Mouse (Mus musculus) intestine, embryonic 16.5 days (tissue): ENCODE data around the gene Cdc37. TPM values are rescaled to one million over a fixed set of nuclear protein-coding genes. Genes with fewer than 3 reads are reported as not detected.

ENCODE experiments used
- ATAC-seq: fragments of 200-750 bp; cut with Nextera tagmentation; 2 replicates; pipeline ENCODE4 v1.8.0; 2017; ENCODE audit warnings: moderate TSS enrichment, moderate library complexity
- H3K27ac ChIP-seq: fragments of 300-500 bp; sonication (generic); 2 replicates; pipeline ENCODE4 v1.5.1; 2014; ENCODE audit warnings: mild to moderate bottlenecking, low read length
- H3K27me3 ChIP-seq: fragments of 300-500 bp; sonication (generic); replicated peaks from 2 replicates; pipeline ENCODE4 v1.6.1; 2014; ENCODE audit warnings: low read length, control low read depth, mixed read lengths; ENCODE audit not compliant: control insufficient read depth, insufficient read depth
- H3K36me3 ChIP-seq: fragments of 300-500 bp; sonication (generic); 2 replicates; pipeline ENCODE4 v1.6.1; 2014; ENCODE audit warnings: low read length, control low read depth; ENCODE audit not compliant: control insufficient read depth, insufficient read depth
- H3K4me1 ChIP-seq: fragments of 300-500 bp; sonication (generic); 2 replicates; pipeline ENCODE4 v1.6.1; 2014; ENCODE audit warnings: low read length, control low read depth, mixed read lengths; ENCODE audit not compliant: control insufficient read depth, insufficient read depth
- H3K4me2 ChIP-seq: fragments of 300-500 bp; sonication (generic); 2 replicates; pipeline ENCODE4 v1.6.1; 2014; ENCODE audit warnings: low read depth, low read length, control low read depth
- H3K4me3 ChIP-seq: fragments of 300-500 bp; sonication (generic); 2 replicates; pipeline ENCODE4 v1.5.1; 2014; ENCODE audit warnings: mild to moderate bottlenecking, low read length
- H3K9ac ChIP-seq: fragments of 300-500 bp; sonication (generic); 2 replicates; pipeline ENCODE4 v1.6.1; 2014; ENCODE audit warnings: low read depth, low read length
- H3K9me3 ChIP-seq: fragments of 300-500 bp; sonication (generic); 2 replicates; pipeline ENCODE4 v1.6.1; 2016; ENCODE audit warnings: low read length, control low read depth; ENCODE audit not compliant: control insufficient read depth
- WGBS: fragments of 180-500 bp; shearing (Covaris S2); extraction: QIAGEN DNeasy Blood & Tissue Kit; methylation state at CpG from one replicate; pipeline ENCODE4 v1.1.7; 2014; 5-methylcytosine and 5-hydroxymethylcytosine counted together
- polyA plus RNA-seq: library from polyadenylated mRNA; unstranded; fragments of >200 nt; fragmentation: Nextera tagmentation; extraction: Ambion mirVana; gene quantifications from 2 replicates; pipeline ENCODE4 v1.2.1, GENCODE M21; 2015

The Cdc37 gene
- polyA plus RNA-seq, 1 experiment from 2014 or later: 261 TPM

- Histone ChIP-seq H3K27ac (no peak overlapping the region), H3K4me3 (no peak overlapping the region), H3K9ac (no peak overlapping the region), H3K9me3 (no peaks in the 10 kb centered on the region), H3K4me1 (peaks cover 4% of the 10 kb centered on the region; the same call in 1 of the 2 replicates), H3K27me3 (no peaks in the 10 kb centered on the region), H3K36me3 (no peaks in the 10 kb centered on the region), H3K4me2 (no peak overlapping the region)
- WGBS: 88% methylated on average over 4 of the region's 4 CpGs
- ATAC-seq: no peak
Observed at GRCm38 (mm10) chr9:21095958-21096357, 53.8 kb downstream of the Cdc37 start.

- Histone ChIP-seq H3K4me2 (no peak overlapping the region), H3K36me3 (peaks cover 11% of the 10 kb centered on the region; the same call in 1 of the 2 replicates), H3K4me3 (no peak overlapping the region), H3K27me3 (no peaks in the 10 kb centered on the region), H3K9ac (no peak overlapping the region), H3K4me1 (peaks cover 20% of the 10 kb centered on the region), H3K27ac (no peak overlapping the region), H3K9me3 (no peaks in the 10 kb centered on the region)
- WGBS: 97% methylated on average over 9 of the region's 9 CpGs
- no peak for ATAC-seq
Observed at GRCm38 (mm10) chr9:21093423-21093822, 56.4 kb downstream of the Cdc37 start.

GRCm38 (mm10) chr9:21091707-21092320 lies 58.0 kb downstream of the Cdc37 start, which contains the start of the genes Gm38431 and Raver1:
Gm38431 (minus strand) TSS chr9:21091997.
Raver1 (minus strand) TSS chr9:21092008.
- peak; percentile 99 for ATAC-seq
- peak within 1 kb of the TSS; percentile 88 for H3K9ac ChIP-seq
- peaks cover 19% of the 10 kb centered on the region; the same call in 1 of the 2 replicates for H3K36me3 ChIP-seq
- WGBS: under 1% methylated on average over 54 of the region's 54 CpGs
- peak within 1 kb of the TSS; percentile 74 for H3K4me3 ChIP-seq
- no peaks in the 10 kb centered on the region for H3K9me3 ChIP-seq
- H3K4me1 ChIP-seq: peaks cover 20% of the 10 kb centered on the region
- H3K4me2 ChIP-seq: peak within 1 kb of the TSS; percentile 78
- H3K27ac ChIP-seq: peak within 1 kb of the TSS; percentile 91
- H3K27me3 ChIP-seq: no peaks in the 10 kb centered on the region

GRCm38 (mm10) chr9:21090972-21091706 lies 58.6 kb downstream of the Cdc37 start:
- peak; percentile 57 for ATAC-seq

GRCm38 (mm10) chr9:21090537-21090936 lies 59.2 kb downstream of the Cdc37 start:
- Histone ChIP-seq H3K4me1 (peaks cover 24% of the 10 kb centered on the region), H3K36me3 (peaks cover 30% of the 10 kb centered on the region), H3K27ac (peak overlapping the region; percentile 91), H3K9ac (peak overlapping the region; percentile 88), H3K27me3 (no peaks in the 10 kb centered on the region), H3K9me3 (no peaks in the 10 kb centered on the region), H3K4me2 (peak overlapping the region; percentile 78), H3K4me3 (peak overlapping the region; percentile 74)
- 92% methylated on average over 1 of the region's 1 CpGs for WGBS
- no peak for ATAC-seq

More at GRCm38 (mm10) chr9:21090972-21091706, 58.6 kb downstream of the Cdc37 start:
- Histone ChIP-seq H3K4me3 (peak overlapping the region; percentile 74), H3K27ac (peak overlapping the region; percentile 91), H3K4me2 (peak overlapping the region; percentile 78), H3K9ac (peak overlapping the region; percentile 88), H3K27me3 (no peaks in the 10 kb centered on the region), H3K9me3 (no peaks in the 10 kb centered on the region), H3K36me3 (peaks cover 24% of the 10 kb centered on the region), H3K4me1 (peaks cover 23% of the 10 kb centered on the region)
- WGBS: 3% methylated on average over 24 of the region's 24 CpGs

GRCm38 (mm10) chr9:21083324-21083723 lies 66.5 kb downstream of the Cdc37 start:
- H3K36me3 ChIP-seq: peaks cover 49% of the 10 kb centered on the region

More at GRCm38 (mm10) chr9:21083324-21083723, 66.5 kb downstream of the Cdc37 start:
- WGBS: 86% methylated on average over 3 of the region's 3 CpGs
- H3K4me1 ChIP-seq: peaks cover 4% of the 10 kb centered on the region
- no peak overlapping the region for H3K9ac ChIP-seq
- H3K27me3 ChIP-seq: no peaks in the 10 kb centered on the region
- H3K4me3 ChIP-seq: no peak overlapping the region
- no peak overlapping the region for H3K27ac ChIP-seq
- no peak overlapping the region for H3K4me2 ChIP-seq
- ATAC-seq: no peak
- no peaks in the 10 kb centered on the region for H3K9me3 ChIP-seq

Other genes starting within 250 kb of the Cdc37 start
- gene Dnmt1, start 190.1 kb downstream of the Cdc37 start, polyA plus RNA-seq: 56.3 and 56.9 TPM in 2 replicates
- gene S1pr2, start 173.2 kb downstream of the Cdc37 start, polyA plus RNA-seq: 24.3 and 24.4 TPM in 2 replicates
- gene Mrpl4, start 147.2 kb downstream of the Cdc37 start, polyA plus RNA-seq: 165 and 181 TPM in 2 replicates
- gene Icam1, start 134.0 kb downstream of the Cdc37 start, polyA plus RNA-seq: 12.7 and 13.7 TPM in 2 replicates
- 1.8 and 5.4 TPM in 2 replicates for gene Icam4, start 120.6 kb downstream of the Cdc37 start, polyA plus RNA-seq
- gene Icam5, start 117.9 kb downstream of the Cdc37 start, polyA plus RNA-seq: 0.09 and 0.10 TPM in 2 replicates
- 0.51 and 1.3 TPM in 2 replicates for gene Zglp1, start 82.9 kb downstream of the Cdc37 start, polyA plus RNA-seq
- gene Gm49373, start 76.9 kb downstream of the Cdc37 start, polyA plus RNA-seq: 0.44 and 0.55 TPM in 2 replicates
- 63.3 and 69.8 TPM in 2 replicates for gene Fdx1l, start 76.4 kb downstream of the Cdc37 start, polyA plus RNA-seq
- 2.5 and 2.9 TPM in 2 replicates for gene Gm38431, start 58.0 kb downstream of the Cdc37 start, polyA plus RNA-seq
- gene Raver1, start 58.0 kb downstream of the Cdc37 start, polyA plus RNA-seq: 57.7 and 64.7 TPM in 2 replicates
- 17.0 and 18.1 TPM in 2 replicates for gene Tyk2, start 18.7 kb downstream of the Cdc37 start, polyA plus RNA-seq
- gene Pde4a, start 15.7 kb upstream of the Cdc37 start, polyA plus RNA-seq: 6.2 and 7.8 TPM in 2 replicates
- 58.1 and 59.7 TPM in 2 replicates for gene Keap1, start 89.4 kb upstream of the Cdc37 start, polyA plus RNA-seq
- gene S1pr5, start 98.5 kb upstream of the Cdc37 start, polyA plus RNA-seq: 0.06 TPM in 1 of 2 replicates, not detected in the other
- gene Atg4d, start 115.3 kb upstream of the Cdc37 start, polyA plus RNA-seq: 62.1 and 62.3 TPM in 2 replicates
- gene Kri1, start 138.0 kb upstream of the Cdc37 start, polyA plus RNA-seq: 12.3 and 13.2 TPM in 2 replicates
- gene Cdkn2d, start 141.4 kb upstream of the Cdc37 start, polyA plus RNA-seq: 40.2 and 42.5 TPM in 2 replicates
- gene Ap1m2, start 162.4 kb upstream of the Cdc37 start, polyA plus RNA-seq: 158 and 172 TPM in 2 replicates
- gene Slc44a2, start 170.7 kb upstream of the Cdc37 start, polyA plus RNA-seq: 44.6 and 50.2 TPM in 2 replicates
- 119 and 127 TPM in 2 replicates for gene Ilf3, start 217.9 kb upstream of the Cdc37 start, polyA plus RNA-seq